Mouse (Mus musculus): ENCODE results near the gene Cyld.

- TF ChIP-seq CTCF (IDR thresholded peaks at IDR 0.05) (no peak), POLR2A (IDR thresholded peaks at IDR 0.05; ENCODE audit: insufficient read depth, low read depth, low read length) (no peak), EP300 (IDR thresholded peaks at IDR 0.05; ENCODE audit: insufficient read depth, low read depth, low read length) (no peak)
These were observed 21.3 kb upstream of the Cyld start for GRCm38 (mm10) chr8:88675372-88676165.
